Comparison of ENCODE assay signal across 29 mouse cellular contexts in genomic region chr14:40916667-40917066, GRCm38 (mm10). TPM values are rescaled to one million over a fixed set of nuclear protein-coding genes. Genes with fewer than 3 reads are reported as not detected.
DNase-seq lines count a peak whose midpoint lies in the region; ATAC-seq and TF ChIP-seq lines count a peak whose summit lies in the region.
"Had no signal": no experiment of that assay in that cellular context is flagged by ENCODE, and none has a peak within 500 bp of the region (broad histone marks: within the 10 kb centered on the region; RNA-seq: fewer than 3 reads in every experiment).

No protein-coding gene starts in this region.

- H3K9me3 ChIP-seq in embryonic facial prominence, embryonic 13.5 days = no peaks in the 10 kb centered on the region
- H3K9me3 ChIP-seq in embryonic facial prominence, embryonic 10.5 days = no peaks in the 10 kb centered on the region
- no peaks in the 10 kb centered on the region for H3K9me3 ChIP-seq in heart, embryonic 10.5 days
- no peaks in the 10 kb centered on the region for H3K9me3 ChIP-seq in midbrain, embryonic 15.5 days
- no peaks in the 10 kb centered on the region for H3K9me3 ChIP-seq in midbrain, postnatal 0 days (ENCODE audit: low read length)
- H3K9me3 ChIP-seq: embryonic facial prominence, embryonic 15.5 days; forebrain, embryonic 15.5 days; hindbrain, embryonic 13.5 days had no signal

- H3K4me3 ChIP-seq in embryonic facial prominence, embryonic 13.5 days = no peak overlapping the region
- H3K4me3 ChIP-seq in embryonic facial prominence, embryonic 10.5 days = no peak overlapping the region
- no peak overlapping the region for H3K4me3 ChIP-seq in heart, embryonic 10.5 days
- H3K4me3 ChIP-seq in midbrain, embryonic 15.5 days = no peak overlapping the region
- H3K4me3 ChIP-seq in midbrain, postnatal 0 days (ENCODE audit: low read depth, low read length) = no peak overlapping the region
- H3K4me3 ChIP-seq: embryonic facial prominence, embryonic 15.5 days; forebrain, embryonic 15.5 days; hindbrain, embryonic 13.5 days had no signal

- H3K4me2 ChIP-seq in embryonic facial prominence, embryonic 13.5 days = no peak overlapping the region
- no peak overlapping the region for H3K4me2 ChIP-seq in midbrain, embryonic 15.5 days
- no peak overlapping the region for H3K4me2 ChIP-seq in midbrain, postnatal 0 days (ENCODE audit: low read depth, low read length, poor library complexity, severe bottlenecking)
- H3K4me2 ChIP-seq: embryonic facial prominence, embryonic 15.5 days; forebrain, embryonic 15.5 days; heart, embryonic 11.5 days; hindbrain, embryonic 13.5 days had no signal

- no peak for TF ChIP-seq CTCF in midbrain, postnatal 0 days (IDR thresholded peaks at IDR 0.05)

- peaks cover 5% of the 10 kb centered on the region for H3K4me1 ChIP-seq in embryonic facial prominence, embryonic 13.5 days
- H3K4me1 ChIP-seq in embryonic facial prominence, embryonic 10.5 days = peaks cover 14% of the 10 kb centered on the region
- peaks cover 40% of the 10 kb centered on the region for H3K4me1 ChIP-seq in heart, embryonic 10.5 days
- peaks cover 6% of the 10 kb centered on the region; the same call in 1 of the 2 replicates for H3K4me1 ChIP-seq in midbrain, embryonic 15.5 days
- H3K4me1 ChIP-seq in midbrain, postnatal 0 days (ENCODE audit: insufficient read depth, low read length) = no peaks in the 10 kb centered on the region
- H3K4me1 ChIP-seq: forebrain, embryonic 15.5 days had no signal

- ATAC-seq in embryonic facial prominence, embryonic 13.5 days (ENCODE audit: insufficient number of reproducible peaks, insufficient read depth, low FRiP score, low TSS enrichment, low read depth) = peak; percentile 22; the same call in 1 of the 2 replicates
- ATAC-seq in midbrain, embryonic 15.5 days (replicated peaks) = peak; percentile 1; the same call in 1 of the 2 replicates
- no peak for ATAC-seq in midbrain, postnatal 0 days (ENCODE audit: low FRiP score)
- ATAC-seq: activated CD4-positive, CD25-positive, alpha-beta regulatory T cell, adult 4 months; hindbrain, embryonic 16.5 days; inflammation-experienced regulatory T-cells, adult 6 months; intestine, postnatal 0 days; Patski had no signal

- H3K9ac ChIP-seq in embryonic facial prominence, embryonic 13.5 days = no peak overlapping the region
- no peak overlapping the region for H3K9ac ChIP-seq in midbrain, embryonic 15.5 days
- no peak overlapping the region for H3K9ac ChIP-seq in midbrain, postnatal 0 days (replicated peaks; ENCODE audit: low read length, poor library complexity, severe bottlenecking)
- H3K9ac ChIP-seq: embryonic facial prominence, embryonic 15.5 days; forebrain, embryonic 15.5 days; hindbrain, embryonic 13.5 days had no signal

- 75% methylated on average over 15 of the region's 15 CpGs for WGBS in embryonic facial prominence, embryonic 13.5 days
- WGBS in embryonic facial prominence, embryonic 10.5 days = 78% methylated on average over 15 of the region's 15 CpGs
- 89% methylated on average over 15 of the region's 15 CpGs for WGBS in heart, embryonic 10.5 days
- WGBS in midbrain, embryonic 15.5 days = 93% methylated on average over 15 of the region's 15 CpGs
- 97% methylated on average over 14 of the region's 15 CpGs for WGBS in midbrain, postnatal 0 days

- H3K27ac ChIP-seq in embryonic facial prominence, embryonic 13.5 days = no peak overlapping the region
- no peak overlapping the region for H3K27ac ChIP-seq in embryonic facial prominence, embryonic 10.5 days (replicated peaks)
- 0 out of 2 replicates have a peak overlapping the region, but pooled peaks have one; percentile 36 for H3K27ac ChIP-seq in heart, embryonic 10.5 days
- H3K27ac ChIP-seq in midbrain, embryonic 15.5 days = no peak overlapping the region
- no peak overlapping the region for H3K27ac ChIP-seq in midbrain, postnatal 0 days (ENCODE audit: low read depth, low read length)
- H3K27ac ChIP-seq: embryonic facial prominence, embryonic 15.5 days; forebrain, embryonic 15.5 days; hindbrain, embryonic 13.5 days had no signal

- no peaks in the 10 kb centered on the region for H3K27me3 ChIP-seq in embryonic facial prominence, embryonic 13.5 days
- no peaks in the 10 kb centered on the region for H3K27me3 ChIP-seq in embryonic facial prominence, embryonic 10.5 days (replicated peaks; ENCODE audit: low read depth, poor library complexity, severe bottlenecking)
- no peaks in the 10 kb centered on the region for H3K27me3 ChIP-seq in heart, embryonic 10.5 days (ENCODE audit: insufficient read depth, poor library complexity, severe bottlenecking)
- H3K27me3 ChIP-seq in midbrain, embryonic 15.5 days (replicated peaks) = no peaks in the 10 kb centered on the region
- no peaks in the 10 kb centered on the region for H3K27me3 ChIP-seq in midbrain, postnatal 0 days (ENCODE audit: insufficient read depth, low read length)
- H3K27me3 ChIP-seq: CH12.LX; embryonic facial prominence, embryonic 15.5 days; forebrain, embryonic 15.5 days; hindbrain, embryonic 13.5 days; Patski had no signal

- no peak for DNase-seq in embryonic facial prominence, embryonic 10.5 days (ENCODE audit: low spot score)
- DNase-seq in heart, embryonic 10.5 days (ENCODE audit: low spot score) = no peak
- no peak for DNase-seq in heart, adult 18-20 months
- DNase-seq in midbrain, postnatal 0 days (ENCODE audit: low spot score) = no peak
- peak; percentile 72 for DNase-seq in ZHBTc4 (ENCODE audit: low read depth, low spot score)
- DNase-seq in adrenal gland, postnatal 36 days = no peak
- DNase-seq: adrenal gland, adult 8-10 months; adrenal gland, postnatal 25 days; B cell, adult 2 months; cerebellum, adult 8-10 months; cerebellum, postnatal 10 days; cerebellum, postnatal 36 days; embryo, embryonic 11 days; gastrocnemius, postnatal 10 days; gastrocnemius, postnatal 36 days; kidney, adult 2 months had no signal

- peaks cover 41% of the 10 kb centered on the region for H3K36me3 ChIP-seq in embryonic facial prominence, embryonic 13.5 days
- peaks cover 61% of the 10 kb centered on the region for H3K36me3 ChIP-seq in embryonic facial prominence, embryonic 10.5 days (replicated peaks)
- peaks cover 36% of the 10 kb centered on the region for H3K36me3 ChIP-seq in heart, embryonic 10.5 days
- peaks cover 4% of the 10 kb centered on the region; the same call in 1 of the 2 replicates for H3K36me3 ChIP-seq in midbrain, embryonic 15.5 days (replicated peaks)
- H3K36me3 ChIP-seq in midbrain, postnatal 0 days (ENCODE audit: insufficient read depth, low read length) = peaks cover 17% of the 10 kb centered on the region

RNA-seq across cellular contexts. Expression of gene Sh2d4b, which starts 23.6 kb away (rescaled TPM):
- 0.74 and 0.96 TPM in 2 replicates for polyA plus RNA-seq in embryonic facial prominence, embryonic 13.5 days (2015; fragmentation: Nextera tagmentation; extraction: Ambion mirVana)
- polyA plus RNA-seq in embryonic facial prominence, embryonic 10.5 days (2016; fragmentation: Nextera tagmentation; extraction: Ambion mirVana) = 0.40 and 0.57 TPM in 2 replicates
- 0.14 and 0.41 TPM in 2 replicates for polyA plus RNA-seq in heart, embryonic 10.5 days (2016; fragmentation: Nextera tagmentation; extraction: Ambion mirVana)
- total RNA-seq in heart, adult 18-20 months (2021) = under 1 TPM; 0.60 to 0.93 TPM
- polyA plus RNA-seq in midbrain, embryonic 15.5 days (2015; fragmentation: Nextera tagmentation; extraction: Ambion mirVana) = 1.1 and 1.7 TPM in 2 replicates
- 3.0 and 3.7 TPM in 2 replicates for total RNA-seq in midbrain, postnatal 0 days (2014; rRNA removed)
- 0.44 and 0.74 TPM in 2 replicates for polyA plus RNA-seq in midbrain, postnatal 0 days (2015; fragmentation: Nextera tagmentation; extraction: Ambion mirVana)
- total RNA-seq in adrenal gland, postnatal 36 days (2021) = 1 to 10 TPM; 1.2 to 2.6 TPM
- total RNA-seq: granulocyte monocyte progenitor cell, adult 5-6 weeks had no signal
- polyA plus RNA-seq: activated CD4-positive, CD25-positive, alpha-beta regulatory T cell, adult 4 months; intestine, postnatal 0 days had no signal

RNA-seq across cellular contexts. Expression of gene Tspan14, which starts 49.9 kb away (rescaled TPM):
- 87.6 and 91.1 TPM in 2 replicates for polyA plus RNA-seq in embryonic facial prominence, embryonic 13.5 days (2015; fragmentation: Nextera tagmentation; extraction: Ambion mirVana)
- 88.1 and 92.5 TPM in 2 replicates for polyA plus RNA-seq in embryonic facial prominence, embryonic 10.5 days (2016; fragmentation: Nextera tagmentation; extraction: Ambion mirVana)
- polyA plus RNA-seq in heart, embryonic 10.5 days (2016; fragmentation: Nextera tagmentation; extraction: Ambion mirVana) = 42.3 and 58.6 TPM in 2 replicates
- total RNA-seq in heart, adult 18-20 months (2021) = 10 to 100 TPM; 13.8 to 18.2 TPM
- polyA plus RNA-seq in midbrain, embryonic 15.5 days (2015; fragmentation: Nextera tagmentation; extraction: Ambion mirVana) = 68.9 and 75.2 TPM in 2 replicates
- 31.2 and 31.8 TPM in 2 replicates for total RNA-seq in midbrain, postnatal 0 days (2014; rRNA removed)
- polyA plus RNA-seq in midbrain, postnatal 0 days (2015; fragmentation: Nextera tagmentation; extraction: Ambion mirVana) = 28.3 and 31.3 TPM in 2 replicates
- total RNA-seq in adrenal gland, postnatal 36 days (2021) = 10 to 100 TPM; 31.5 to 37.3 TPM
